Mouse (Mus musculus) cortical plate, adult 2 months (tissue): ENCODE results near the gene S1pr4.

Experiments used
- CTCF ChIP-seq: fragments of 200-500 bp; IDR thresholded peaks from 2 replicates; pipeline ENCODE4 v1.5.1; 2011; ENCODE audit warnings: mild to moderate bottlenecking, control low read depth, low read length; ENCODE audit not compliant: insufficient read depth; ENCODE audit errors: extremely low read depth
- POLR2A ChIP-seq: fragments of 200-500 bp; IDR thresholded peaks from 2 replicates; pipeline ENCODE4 v1.6.1; 2011; ENCODE audit warnings: mild to moderate bottlenecking, low read length, control low read depth; ENCODE audit not compliant: insufficient read depth; ENCODE audit errors: extremely low read depth

GRCm38 (mm10) chr10:81498316-81499249, 1.3 kb downstream of the S1pr4 start:
- TF ChIP-seq CTCF (no peak), POLR2A (no peak)
